Mouse (Mus musculus): ENCODE data around the gene Cenps. TPM values are rescaled to one million over a fixed set of nuclear protein-coding genes. Genes with fewer than 3 reads are reported as not detected.

Cenps gene
- total and polyA plus RNA-seq, 3 experiments = 19.5 to 74.6 (median 43.7) TPM

GRCm38 (mm10) chr4:149172666-149173065 is 35.2 kb upstream of the Cenps start:
- dilution Hi-C loops (cut with MboI; ENCODE audit: extremely low pct_ligation_motif_present, extremely low pct_unique_long_range_greater_than_20kb, low sequenced_read_pairs) = no loop called here
- Histone ChIP-seq H3K79me2 (replicated peaks; ENCODE audit: control insufficient read depth, extremely low read depth, insufficient read depth, poor library complexity, severe bottlenecking) (no peaks in the 10 kb centered on the region), H3K36me3 (replicated peaks in 1 of 2; ENCODE audit: control insufficient read depth in 1 of 2, insufficient read depth in 1 of 2, low read length in 1 of 2) (peaks cover 7% of the 10 kb centered on the region in 2 experiments), H3K27me3 (replicated peaks) (no peaks in the 10 kb centered on the region), H3K9me3 (replicated peaks; ENCODE audit: low read length) (no peaks in the 10 kb centered on the region), H3K4me1 (ENCODE audit: control insufficient read depth in 1 of 2, insufficient read depth in 2 of 2) (peaks cover 0 to 27% of the 10 kb centered on the region in 2 experiments; a peak in 2 of 4 replicates), H3K9ac (ENCODE audit: insufficient read depth, low read depth) (no peak overlapping the region), H3K27ac (ENCODE audit: insufficient read depth, low read depth) (no peak overlapping the region), H3K4me3 (replicated peaks in 1 of 3; ENCODE audit: low read depth in 2 of 3, low read length in 2 of 3, poor library complexity in 1 of 3) (no peak overlapping the region), H3K4me2 (ENCODE audit: insufficient read depth, low read depth, poor library complexity, severe bottlenecking) (no peak overlapping the region)
- DNase-seq (ENCODE audit: extremely low read depth) = no peak
- in situ Hi-C loops (cut with MboI; ENCODE audit: low pct_ligation_motif_present, low pct_unique_long_range_greater_than_20kb, low sequenced_read_pairs) = loop anchor here (25.0 kb wide), 1 partner anchor 540 kb away; the partner anchor contains the start of gene Pik3cd
- TF ChIP-seq RAD21 (IDR thresholded peaks at IDR 0.05; ENCODE audit: low read depth, low read length) (no peak), IRF4 (IDR thresholded peaks at IDR 0.05; ENCODE audit: low read depth, low read length) (no peak), POLR2A (IDR thresholded peaks at IDR 0.05; ENCODE audit: low read depth, low read length) (no peak), E2F4 (IDR thresholded peaks at IDR 0.05; ENCODE audit: insufficient replicate concordance, low read depth, low read length) (no peak), CHD1 (IDR thresholded peaks at IDR 0.05; ENCODE audit: low read depth, low read length) (no peak), ELF1 (IDR thresholded peaks at IDR 0.05; ENCODE audit: low read depth, low read length) (no peak), MAZ (IDR thresholded peaks at IDR 0.05; ENCODE audit: low read depth, low read length) (no peak), ZMIZ1 (IDR thresholded peaks at IDR 0.05; ENCODE audit: low read depth, low read length) (no peak)

- dilution Hi-C loops (cut with MboI; ENCODE audit: extremely low pct_ligation_motif_present, extremely low pct_unique_long_range_greater_than_20kb, low sequenced_read_pairs) (no loop called here), in situ Hi-C loops (cut with MboI; ENCODE audit: low pct_ligation_motif_present, low pct_unique_long_range_greater_than_20kb, low sequenced_read_pairs) (loop anchor here (25.0 kb wide), 1 partner anchor 540 kb away; the partner anchor contains the start of gene Pik3cd)
- Histone ChIP-seq H3K9me3 (replicated peaks; ENCODE audit: low read length) (no peaks in the 10 kb centered on the region), H3K4me3 (replicated peaks in 1 of 3; ENCODE audit: low read depth in 2 of 3, low read length in 2 of 3, poor library complexity in 1 of 3) (no peak overlapping the region), H3K9ac (ENCODE audit: insufficient read depth, low read depth) (no peak overlapping the region), H3K27me3 (replicated peaks) (no peaks in the 10 kb centered on the region), H3K4me1 (ENCODE audit: control insufficient read depth in 1 of 2, insufficient read depth in 2 of 2) (peaks cover 0 to 27% of the 10 kb centered on the region in 2 experiments; a peak in 2 of 4 replicates), H3K27ac (ENCODE audit: insufficient read depth, low read depth) (no peak overlapping the region), H3K4me2 (ENCODE audit: insufficient read depth, low read depth, poor library complexity, severe bottlenecking) (no peak overlapping the region), H3K36me3 (replicated peaks in 1 of 2; ENCODE audit: control insufficient read depth in 1 of 2, insufficient read depth in 1 of 2, low read length in 1 of 2) (peaks cover 7% of the 10 kb centered on the region in 2 experiments), H3K79me2 (replicated peaks; ENCODE audit: control insufficient read depth, extremely low read depth, insufficient read depth, poor library complexity, severe bottlenecking) (no peaks in the 10 kb centered on the region)
- TF ChIP-seq IRF4 (IDR thresholded peaks at IDR 0.05; ENCODE audit: low read depth, low read length) (no peak), JUND (conservative IDR thresholded peaks at IDR 0.05; ENCODE audit: low read depth, low read length) (no peak), CTCF (conservative IDR thresholded peaks at IDR 0.05 in 1 of 2, IDR thresholded peaks at IDR 0.05 in 1 of 2; ENCODE audit: low read depth in 2 of 2, low read length in 2 of 2) (no peak), MEF2A (IDR thresholded peaks at IDR 0.05; ENCODE audit: borderline replicate concordance, low read depth, low read length) (no peak), ZNF384 (IDR thresholded peaks at IDR 0.05; ENCODE audit: low read depth, low read length) (no peak), JUN (IDR thresholded peaks at IDR 0.05; ENCODE audit: insufficient read depth, low read depth, low read length) (no peak), RAD21 (IDR thresholded peaks at IDR 0.05; ENCODE audit: low read depth, low read length) (no peak), MAX (IDR thresholded peaks at IDR 0.05; ENCODE audit: low read length) (no peak), EP300 (IDR thresholded peaks at IDR 0.05; ENCODE audit: low read length) (no peak), BHLHE40 (IDR thresholded peaks at IDR 0.05; ENCODE audit: low read depth, low read length) (no peak), KAT2A (IDR thresholded peaks at IDR 0.05; ENCODE audit: insufficient replicate concordance, low read length) (no peak), E2F4 (IDR thresholded peaks at IDR 0.05; ENCODE audit: insufficient replicate concordance, low read depth, low read length) (no peak), ZMIZ1 (IDR thresholded peaks at IDR 0.05; ENCODE audit: low read depth, low read length) (no peak), PAX5 (IDR thresholded peaks at IDR 0.05; ENCODE audit: low read length) (no peak), CHD2 (IDR thresholded peaks at IDR 0.05; ENCODE audit: low read length) (no peak), UBTF (IDR thresholded peaks at IDR 0.05; ENCODE audit: low read depth, low read length) (no peak), USF2 (conservative IDR thresholded peaks at IDR 0.05; ENCODE audit: low read depth, low read length) (no peak), NELFE (IDR thresholded peaks at IDR 0.05; ENCODE audit: low read depth, low read length) (no peak), ZC3H11A (IDR thresholded peaks at IDR 0.05; ENCODE audit: low read depth, low read length) (no peak), POLR2AphosphoS2 (IDR thresholded peaks at IDR 0.05; ENCODE audit: low read depth, low read length) (no peak)
- DNase-seq (ENCODE audit: extremely low read depth) = no peak
Observed at GRCm38 (mm10) chr4:149172083-149172482, 34.7 kb upstream of the Cenps start.

Data from CH12.LX (cell line).